Mouse (Mus musculus) small intestine, adult 2 months (tissue): ENCODE measurements around the gene Rap1a.

Experiments
- CTCF ChIP-seq: fragments of 200-500 bp; IDR thresholded peaks from 2 replicates; pipeline ENCODE4 v1.5.1; 2012; ENCODE audit warnings: low read depth, mild to moderate bottlenecking, control low read depth, inconsistent platforms, low read length, moderate library complexity, mixed read lengths; ENCODE audit not compliant: insufficient replicate concordance, insufficient read length; ENCODE audit errors: extremely low read depth
- POLR2A ChIP-seq: fragments of 200-500 bp; IDR thresholded peaks from 2 replicates; pipeline ENCODE4 v1.6.1; 2012; ENCODE audit warnings: low read depth, mild to moderate bottlenecking, control low read depth, inconsistent platforms, low read length, moderate library complexity

DNA sequence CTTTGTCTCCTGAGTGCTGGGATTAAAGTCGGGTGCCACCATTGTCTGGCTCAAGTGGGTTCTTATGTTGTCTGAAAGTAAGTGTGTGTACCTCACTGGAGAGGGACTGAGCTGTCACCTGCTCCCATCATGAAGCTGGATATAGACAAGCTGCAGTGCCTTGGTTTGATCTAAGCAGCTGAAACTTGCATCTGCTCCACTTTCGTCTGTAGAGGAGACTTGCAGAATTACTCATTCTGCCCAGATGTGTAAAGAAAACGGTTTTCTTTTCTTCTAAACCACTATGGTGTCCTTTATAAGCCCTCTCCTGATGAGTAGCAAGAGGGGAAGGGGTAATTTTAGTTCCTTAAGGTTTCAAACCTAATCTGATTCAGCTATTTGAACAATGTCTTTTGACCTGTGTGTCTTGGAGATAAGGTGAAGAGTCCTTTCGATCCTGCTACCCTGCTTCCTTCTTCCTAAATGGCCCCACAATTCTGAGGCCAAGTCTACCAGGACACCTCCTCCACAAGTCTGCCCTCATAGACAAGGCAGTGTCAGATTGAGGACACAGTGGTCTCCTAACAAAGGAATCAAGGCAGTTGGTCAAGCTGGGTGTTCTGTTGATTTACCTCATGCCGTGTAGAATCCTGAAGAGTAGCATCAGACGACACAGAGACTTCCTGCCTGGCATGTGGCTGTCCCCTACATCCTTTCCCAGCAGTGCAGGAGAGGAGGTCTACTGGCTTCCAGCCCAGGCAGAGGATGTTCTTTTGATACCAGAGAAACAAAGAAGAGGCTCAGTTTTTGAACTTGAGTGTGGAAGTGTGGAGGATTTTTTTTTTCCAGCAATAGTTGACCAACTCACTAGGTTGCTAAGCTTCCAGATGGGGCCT, 17.2 kb upstream of the Rap1a start:
- TF ChIP-seq CTCF (no peak), POLR2A (no peak)
